Mouse (Mus musculus): Measurements from ENCODE around the gene Dgkd. TPM values are rescaled to one million over a fixed set of nuclear protein-coding genes. Genes with fewer than 3 reads are reported as not detected.
A peak's percentile ranks its signal among the peaks of the same experiment; 100 is the strongest.

Dgkd gene
- polyA plus RNA-seq, 1 experiment from 2014 or later = 41.8 TPM

- WGBS = 59% methylated on average over 5 of the region's 5 CpGs
- ATAC-seq (ENCODE audit: low read depth) = peak; percentile 4; the same call in 1 of the 2 replicates
- Histone ChIP-seq H3K9me3 (no peaks in the 10 kb centered on the region), H3K4me1 (replicated peaks) (peaks cover 51% of the 10 kb centered on the region), H3K36me3 (no peaks in the 10 kb centered on the region), H3K4me3 (peak overlapping the region; percentile 98; the same call in 1 of the 2 replicates), H3K9ac (0 out of 2 replicates have a peak overlapping the region, but pooled peaks have one; percentile 97), H3K27me3 (no peaks in the 10 kb centered on the region), H3K27ac (replicated peaks) (no peak overlapping the region), H3K4me2 (peak overlapping the region; percentile 73)
Observed at GRCm38 (mm10) chr1:87852081-87852790, 851 bp upstream of the Dgkd start.

- Histone ChIP-seq H3K4me2 (peak overlapping the region; percentile 73), H3K27ac (replicated peaks) (peak overlapping the region; percentile 83), H3K36me3 (no peaks in the 10 kb centered on the region), H3K9ac (peak overlapping the region; percentile 97), H3K27me3 (no peaks in the 10 kb centered on the region), H3K4me3 (peak overlapping the region; percentile 98), H3K9me3 (no peaks in the 10 kb centered on the region), H3K4me1 (replicated peaks) (peaks cover 37% of the 10 kb centered on the region)
- peak; percentile 75 for ATAC-seq (ENCODE audit: low read depth)
- under 1% methylated on average over 48 of the region's 48 CpGs for WGBS
Observed at GRCm38 (mm10) chr1:87853601-87854361, 694 bp downstream of the Dgkd start.

- ATAC-seq (ENCODE audit: low read depth) = no peak
- WGBS = 6% methylated on average over 6 of the region's 6 CpGs
- H3K4me1 ChIP-seq (replicated peaks) = peaks cover 30% of the 10 kb centered on the region
- H3K4me2 ChIP-seq = peak overlapping the region; percentile 73
- H3K4me3 ChIP-seq = peak overlapping the region; percentile 98
- no peaks in the 10 kb centered on the region for H3K36me3 ChIP-seq
- no peaks in the 10 kb centered on the region for H3K9me3 ChIP-seq
- H3K27me3 ChIP-seq = no peaks in the 10 kb centered on the region
- no peak overlapping the region for H3K27ac ChIP-seq (replicated peaks)
- peak overlapping the region; percentile 97 for H3K9ac ChIP-seq
Observed at GRCm38 (mm10) chr1:87854411-87854810, 1.3 kb downstream of the Dgkd start.

GRCm38 (mm10) chr1:87854851-87855251 lies 1.8 kb downstream of the Dgkd start:
- H3K27ac ChIP-seq (replicated peaks) = no peak overlapping the region
- no peak for ATAC-seq (ENCODE audit: low read depth)
- no peaks in the 10 kb centered on the region for H3K27me3 ChIP-seq
- 32% methylated on average over 2 of the region's 2 CpGs for WGBS
- peaks cover 30% of the 10 kb centered on the region for H3K4me1 ChIP-seq (replicated peaks)
- H3K9me3 ChIP-seq = no peaks in the 10 kb centered on the region
- no peaks in the 10 kb centered on the region for H3K36me3 ChIP-seq
- peak overlapping the region; percentile 73 for H3K4me2 ChIP-seq
- H3K4me3 ChIP-seq = peak overlapping the region; percentile 98
- peak overlapping the region; percentile 97 for H3K9ac ChIP-seq

- 90% methylated on average over 1 of the region's 1 CpGs for WGBS
- H3K27me3 ChIP-seq = no peaks in the 10 kb centered on the region
- H3K4me2 ChIP-seq = peak overlapping the region; percentile 73; the same call in 1 of the 2 replicates
- H3K9me3 ChIP-seq = no peaks in the 10 kb centered on the region
- H3K36me3 ChIP-seq = no peaks in the 10 kb centered on the region
- no peak overlapping the region for H3K9ac ChIP-seq
- H3K27ac ChIP-seq (replicated peaks) = no peak overlapping the region
- ATAC-seq (ENCODE audit: low read depth) = no peak
- H3K4me1 ChIP-seq (replicated peaks) = peaks cover 30% of the 10 kb centered on the region
- H3K4me3 ChIP-seq = no peak overlapping the region
Observed at GRCm38 (mm10) chr1:87855522-87855921, 2.4 kb downstream of the Dgkd start.

- no peaks in the 10 kb centered on the region for H3K9me3 ChIP-seq
- 86% methylated on average over 3 of the region's 3 CpGs for WGBS
- no peaks in the 10 kb centered on the region for H3K27me3 ChIP-seq
- no peak overlapping the region for H3K4me3 ChIP-seq
- H3K4me2 ChIP-seq = no peak overlapping the region
- H3K27ac ChIP-seq (replicated peaks) = no peak overlapping the region
- H3K4me1 ChIP-seq (replicated peaks) = peaks cover 30% of the 10 kb centered on the region
- no peak for ATAC-seq (ENCODE audit: low read depth)
- no peak overlapping the region for H3K9ac ChIP-seq
- no peaks in the 10 kb centered on the region for H3K36me3 ChIP-seq
Observed at GRCm38 (mm10) chr1:87856823-87857222, 3.7 kb downstream of the Dgkd start.

- WGBS = 88% methylated on average over 1 of the region's 1 CpGs
- H3K4me2 ChIP-seq = no peak overlapping the region
- H3K9ac ChIP-seq = no peak overlapping the region
- peaks cover 28% of the 10 kb centered on the region for H3K4me1 ChIP-seq (replicated peaks)
- H3K27ac ChIP-seq (replicated peaks) = no peak overlapping the region
- no peaks in the 10 kb centered on the region for H3K27me3 ChIP-seq
- H3K4me3 ChIP-seq = no peak overlapping the region
- H3K36me3 ChIP-seq = no peaks in the 10 kb centered on the region
- ATAC-seq (ENCODE audit: low read depth) = no peak
- no peaks in the 10 kb centered on the region for H3K9me3 ChIP-seq
Observed at GRCm38 (mm10) chr1:87858031-87858430, 4.9 kb downstream of the Dgkd start.

GRCm38 (mm10) chr1:87858529-87858928 lies 5.4 kb downstream of the Dgkd start:
- no peaks in the 10 kb centered on the region for H3K9me3 ChIP-seq
- peaks cover 29% of the 10 kb centered on the region for H3K4me1 ChIP-seq (replicated peaks)
- no peaks in the 10 kb centered on the region for H3K27me3 ChIP-seq
- H3K27ac ChIP-seq (replicated peaks) = no peak overlapping the region
- ATAC-seq (ENCODE audit: low read depth) = no peak
- WGBS = 94% methylated on average over 2 of the region's 2 CpGs
- no peak overlapping the region for H3K4me2 ChIP-seq
- no peak overlapping the region for H3K4me3 ChIP-seq
- H3K36me3 ChIP-seq = no peaks in the 10 kb centered on the region
- no peak overlapping the region for H3K9ac ChIP-seq

GRCm38 (mm10) chr1:87863602-87864001 lies 10.5 kb downstream of the Dgkd start:
- no peak overlapping the region for H3K27ac ChIP-seq (replicated peaks)
- 75% methylated on average over 3 of the region's 3 CpGs for WGBS
- 0 out of 2 replicates have a peak, but pooled peaks cover 10% of the 10 kb centered on the region for H3K4me1 ChIP-seq (replicated peaks)
- H3K9me3 ChIP-seq = no peaks in the 10 kb centered on the region
- no peak for ATAC-seq (ENCODE audit: low read depth)
- H3K9ac ChIP-seq = no peak overlapping the region
- H3K4me3 ChIP-seq = no peak overlapping the region
- H3K36me3 ChIP-seq = no peaks in the 10 kb centered on the region
- H3K27me3 ChIP-seq = no peaks in the 10 kb centered on the region
- no peak overlapping the region for H3K4me2 ChIP-seq

- no peaks in the 10 kb centered on the region for H3K27me3 ChIP-seq
Observed at GRCm38 (mm10) chr1:87864889-87865288, 11.8 kb downstream of the Dgkd start.

GRCm38 (mm10) chr1:87866672-87867071 lies 13.6 kb downstream of the Dgkd start:
- Histone ChIP-seq H3K4me2 (no peak overlapping the region), H3K27ac (replicated peaks) (no peak overlapping the region), H3K9ac (no peak overlapping the region), H3K9me3 (no peaks in the 10 kb centered on the region), H3K27me3 (no peaks in the 10 kb centered on the region), H3K36me3 (no peaks in the 10 kb centered on the region), H3K4me1 (replicated peaks) (0 out of 2 replicates have a peak, but pooled peaks cover 10% of the 10 kb centered on the region), H3K4me3 (no peak overlapping the region)
- 98% methylated on average over 1 of the region's 1 CpGs for WGBS
- ATAC-seq (ENCODE audit: low read depth) = no peak

More at GRCm38 (mm10) chr1:87864889-87865288, 11.8 kb downstream of the Dgkd start:
- Histone ChIP-seq H3K9ac (no peak overlapping the region), H3K4me3 (no peak overlapping the region), H3K27ac (replicated peaks) (no peak overlapping the region), H3K4me2 (no peak overlapping the region), H3K36me3 (no peaks in the 10 kb centered on the region), H3K4me1 (replicated peaks) (0 out of 2 replicates have a peak, but pooled peaks cover 10% of the 10 kb centered on the region), H3K9me3 (no peaks in the 10 kb centered on the region)
- ATAC-seq (ENCODE audit: low read depth) = no peak

- no peaks in the 10 kb centered on the region for H3K27me3 ChIP-seq
- no peak for ATAC-seq (ENCODE audit: low read depth)
- no peak overlapping the region for H3K4me3 ChIP-seq
- no peaks in the 10 kb centered on the region for H3K36me3 ChIP-seq
- no peak overlapping the region for H3K27ac ChIP-seq (replicated peaks)
- no peak overlapping the region for H3K4me2 ChIP-seq
- H3K9me3 ChIP-seq = no peaks in the 10 kb centered on the region
- peaks cover 4% of the 10 kb centered on the region; the same call in 1 of the 2 replicates for H3K4me1 ChIP-seq (replicated peaks)
- no peak overlapping the region for H3K9ac ChIP-seq
Observed at GRCm38 (mm10) chr1:87871546-87871945, 18.5 kb downstream of the Dgkd start.

All from neural tube, embryonic 13.5 days (tissue).